Mouse (Mus musculus): ENCODE results near the gene Mfap3. TPM values are rescaled to one million over a fixed set of nuclear protein-coding genes. Genes with fewer than 3 reads are reported as not detected.
"Not testable (repeated sequence)": the region's sequence is repeated elsewhere in the genome, so short reads cannot be mapped to it uniquely, and the experiment has no call there.

Gene Mfap3
- total RNA-seq, 2 experiments from 2014 or later: 28.7 to 34.8 TPM

DNA sequence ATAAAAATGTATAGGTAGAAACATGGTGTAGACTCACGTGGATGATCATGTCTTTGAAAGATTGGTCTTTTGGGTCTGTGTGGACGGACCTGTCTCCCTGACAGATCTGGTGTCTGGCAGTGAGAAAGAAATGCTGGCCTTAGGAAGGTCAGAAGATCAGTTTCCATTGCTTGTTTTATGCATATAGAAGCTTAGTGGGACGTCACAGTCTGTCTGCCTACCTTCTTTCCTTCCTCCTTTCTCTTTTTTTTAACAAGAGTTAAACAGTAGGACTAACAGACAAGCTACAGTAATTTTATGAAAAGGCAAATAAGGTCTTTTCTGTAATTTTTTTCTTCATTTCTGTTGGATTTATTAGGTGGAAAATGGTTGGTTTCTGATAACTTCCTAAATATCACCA is 10.6 kb downstream of the Mfap3 start:
- no peak for DNase-seq

DNA sequence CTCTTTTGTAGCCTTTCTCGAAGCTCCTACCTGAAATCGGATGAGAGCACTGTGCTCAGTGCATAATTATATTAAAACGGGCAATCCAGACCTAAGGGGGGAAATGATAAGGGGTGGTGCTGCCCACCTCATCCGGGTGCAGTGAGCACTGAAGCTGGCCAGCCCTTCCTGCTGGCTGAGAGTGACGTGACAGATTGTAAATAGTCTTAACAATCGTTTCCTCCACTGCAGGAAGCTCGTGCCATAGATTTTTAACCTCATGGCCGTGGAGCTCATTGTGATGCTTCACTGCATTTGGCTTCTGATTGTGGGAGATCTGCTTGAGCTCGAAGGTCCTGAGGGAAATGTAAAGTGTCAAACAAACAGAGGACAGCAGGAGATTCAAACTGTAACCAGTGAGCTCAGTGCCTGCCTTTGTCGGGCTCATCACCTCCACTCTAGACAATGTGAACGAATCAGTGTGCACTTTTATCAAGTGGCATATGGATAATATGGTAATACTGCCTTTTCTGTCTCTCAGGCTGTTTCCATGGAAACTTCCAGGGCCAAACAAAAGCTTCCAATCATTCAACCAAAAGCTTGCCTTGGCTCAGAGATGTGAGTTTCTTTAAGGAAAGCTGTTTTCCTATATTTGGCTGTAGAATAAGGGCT is 13.0 kb downstream of the Mfap3 start:
- DNase-seq: no peak

DNA sequence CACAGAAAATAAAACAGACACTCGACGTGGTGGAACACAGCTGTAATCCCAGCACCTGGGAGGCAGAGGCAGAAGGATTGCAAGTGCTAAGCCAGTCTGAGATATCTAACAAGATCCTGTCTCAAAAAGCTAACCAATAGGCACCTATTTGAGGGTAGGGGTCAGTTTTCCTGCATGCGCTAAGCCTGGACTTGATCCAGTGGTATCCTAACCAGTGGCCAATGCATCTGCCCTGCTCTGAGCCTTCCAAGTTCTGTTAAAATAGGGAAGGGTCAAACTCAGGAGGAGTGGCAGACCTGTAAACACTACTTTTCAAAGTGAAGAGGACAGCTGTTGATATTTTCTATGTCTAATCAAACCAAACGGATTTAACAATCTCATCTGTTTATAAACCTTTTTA is 13.8 kb downstream of the Mfap3 start:
- no peak for DNase-seq

DNA sequence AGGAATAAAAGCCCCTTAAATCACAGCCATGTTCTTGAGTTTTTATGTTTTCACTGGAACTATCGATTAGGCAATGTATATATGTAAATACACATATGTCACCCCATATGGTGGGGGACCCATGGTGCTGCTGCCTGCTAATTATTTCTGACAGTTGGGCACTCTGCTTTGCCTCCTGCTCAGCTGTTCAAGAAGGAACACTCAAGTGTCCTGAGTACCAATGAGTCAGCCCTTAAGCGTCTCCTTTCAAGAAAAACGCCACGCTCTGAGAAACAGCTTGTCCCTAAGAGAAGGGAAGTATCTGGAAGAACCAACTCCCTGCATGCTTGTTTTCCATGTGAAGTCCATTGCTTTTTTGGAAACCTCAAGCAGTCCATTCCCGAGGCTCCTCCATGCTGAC is 17.4 kb downstream of the Mfap3 start:
- DNase-seq: no peak

DNA sequence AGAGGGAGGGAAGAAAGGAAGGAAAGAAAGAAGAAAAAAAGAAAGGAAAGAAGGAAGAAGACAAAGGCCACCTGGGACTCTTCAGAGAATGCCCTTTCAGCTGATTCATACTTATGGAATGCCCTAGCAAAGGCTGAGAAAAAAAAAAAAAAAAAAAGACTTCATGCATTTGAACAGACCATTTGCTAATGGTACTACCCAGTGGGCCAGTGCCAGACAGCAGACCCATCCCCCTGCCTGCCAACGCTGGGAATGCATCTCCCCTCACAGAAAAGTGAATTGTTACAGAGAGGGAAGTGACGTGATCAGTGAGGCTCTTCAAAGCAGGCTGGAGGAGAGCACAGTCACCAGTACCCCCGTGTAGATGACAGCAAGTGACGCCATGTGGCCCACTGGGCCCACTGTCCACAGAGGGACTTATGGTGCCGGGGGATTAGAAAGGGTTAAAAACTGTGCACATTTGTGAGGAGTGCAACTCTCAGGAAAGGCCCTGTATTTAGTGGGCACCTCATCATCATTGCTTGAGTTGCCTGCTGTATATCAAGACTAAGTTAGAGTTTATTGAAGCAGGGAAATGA is 21.5 kb downstream of the Mfap3 start:
- DNase-seq: no peak

DNA sequence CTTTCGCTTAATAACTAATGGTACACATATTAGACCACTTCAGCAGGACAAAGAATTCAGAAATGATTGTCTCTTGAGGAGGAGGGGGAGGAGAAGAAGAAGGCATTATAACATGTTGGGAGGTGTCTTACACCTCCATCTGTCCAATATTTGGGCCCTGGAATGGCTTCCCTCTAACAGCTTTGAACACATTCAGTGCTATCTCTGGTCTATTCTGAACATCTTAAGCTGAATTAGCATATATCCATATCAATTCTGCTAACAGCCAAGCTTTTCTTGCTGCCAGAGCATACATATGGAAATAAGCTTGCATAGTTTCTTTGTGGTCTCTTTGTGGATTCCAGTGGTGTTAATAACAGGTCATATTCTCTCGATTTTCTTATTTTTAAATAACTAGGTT is 22.2 kb downstream of the Mfap3 start:
- no peak for DNase-seq

DNA sequence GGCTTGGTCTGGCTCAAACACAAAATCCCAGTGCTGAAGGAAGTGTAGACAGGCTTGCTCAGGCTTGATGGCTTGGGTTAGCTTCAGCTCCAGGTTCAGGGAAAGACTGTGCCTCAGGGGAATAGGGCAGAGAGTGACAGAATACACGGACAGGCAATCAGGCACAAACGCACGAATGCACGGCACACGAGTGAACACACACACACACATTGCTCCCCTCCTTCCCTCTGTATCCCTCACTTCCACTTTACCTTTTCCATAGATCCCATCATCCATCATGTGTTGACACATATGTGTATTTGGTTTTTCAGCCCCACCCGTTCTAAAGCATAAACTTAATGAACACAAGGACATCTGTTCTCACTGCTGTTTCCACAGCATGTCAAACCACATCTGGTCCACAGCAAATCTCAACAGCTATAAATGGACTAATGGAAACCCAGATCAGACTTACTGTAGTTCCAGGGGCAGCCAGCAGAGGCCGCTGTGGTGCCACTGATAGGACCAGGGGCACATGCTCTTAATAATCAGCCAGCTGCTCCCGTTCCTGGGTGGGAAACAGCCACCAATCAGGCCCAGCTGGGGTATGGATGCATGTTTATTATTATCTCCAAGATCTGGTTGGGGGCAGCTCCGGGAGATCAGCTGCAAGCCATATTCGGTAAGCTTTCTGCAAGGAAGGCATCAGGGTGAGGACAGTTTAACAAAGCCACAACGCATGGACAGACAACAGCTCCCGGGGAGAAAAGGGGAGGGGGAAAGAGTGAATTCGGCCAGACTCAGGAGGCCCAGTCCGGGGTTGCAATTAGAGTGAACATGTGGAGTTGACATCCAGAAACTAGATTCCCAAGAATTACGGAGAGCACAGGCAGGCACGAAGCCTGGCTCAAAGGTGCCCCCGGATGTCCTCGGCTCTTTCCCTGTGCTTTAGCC is 30.4 kb downstream of the Mfap3 start:
- peak; percentile 77 to 80 for DNase-seq

DNA sequence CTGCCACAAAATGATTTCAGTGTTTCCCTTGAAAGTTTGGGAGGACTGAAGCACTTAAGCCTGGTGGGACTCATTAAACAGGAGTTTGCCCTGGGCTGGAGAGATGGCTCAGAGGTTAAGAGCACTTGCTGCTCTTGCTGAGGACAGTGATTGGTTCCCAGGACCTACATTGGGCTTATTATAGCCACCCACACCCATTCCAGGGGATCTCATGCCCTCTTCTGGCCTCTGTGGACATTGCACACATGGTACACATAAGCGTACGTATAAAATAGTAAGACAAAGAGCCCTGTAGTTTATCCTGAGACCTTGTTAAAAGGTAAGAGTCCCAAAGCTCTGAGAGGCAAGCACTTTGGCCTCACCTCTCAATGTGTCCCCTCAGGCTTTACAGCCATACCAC is 31.8 kb downstream of the Mfap3 start:
- no peak for DNase-seq

DNA sequence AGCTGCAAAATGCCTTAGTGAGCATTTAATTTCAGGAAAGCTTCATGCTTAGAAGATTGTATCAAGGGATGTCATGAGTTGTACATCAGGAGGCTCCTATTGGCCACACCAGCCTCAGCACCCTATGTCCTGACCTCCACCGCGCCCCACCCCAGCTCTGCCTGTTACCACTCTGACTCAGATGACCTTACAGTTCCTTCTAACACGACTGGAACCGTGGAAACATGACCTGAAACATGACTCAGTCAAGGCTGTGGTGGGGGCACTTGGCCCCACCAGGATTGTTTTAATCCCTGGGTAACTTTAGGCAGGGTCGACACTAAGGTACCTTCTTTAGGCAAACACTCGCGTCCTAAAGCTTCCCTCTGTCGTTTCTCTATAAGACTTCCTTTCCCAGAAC is 32.6 kb downstream of the Mfap3 start:
- DNase-seq: no peak

DNA sequence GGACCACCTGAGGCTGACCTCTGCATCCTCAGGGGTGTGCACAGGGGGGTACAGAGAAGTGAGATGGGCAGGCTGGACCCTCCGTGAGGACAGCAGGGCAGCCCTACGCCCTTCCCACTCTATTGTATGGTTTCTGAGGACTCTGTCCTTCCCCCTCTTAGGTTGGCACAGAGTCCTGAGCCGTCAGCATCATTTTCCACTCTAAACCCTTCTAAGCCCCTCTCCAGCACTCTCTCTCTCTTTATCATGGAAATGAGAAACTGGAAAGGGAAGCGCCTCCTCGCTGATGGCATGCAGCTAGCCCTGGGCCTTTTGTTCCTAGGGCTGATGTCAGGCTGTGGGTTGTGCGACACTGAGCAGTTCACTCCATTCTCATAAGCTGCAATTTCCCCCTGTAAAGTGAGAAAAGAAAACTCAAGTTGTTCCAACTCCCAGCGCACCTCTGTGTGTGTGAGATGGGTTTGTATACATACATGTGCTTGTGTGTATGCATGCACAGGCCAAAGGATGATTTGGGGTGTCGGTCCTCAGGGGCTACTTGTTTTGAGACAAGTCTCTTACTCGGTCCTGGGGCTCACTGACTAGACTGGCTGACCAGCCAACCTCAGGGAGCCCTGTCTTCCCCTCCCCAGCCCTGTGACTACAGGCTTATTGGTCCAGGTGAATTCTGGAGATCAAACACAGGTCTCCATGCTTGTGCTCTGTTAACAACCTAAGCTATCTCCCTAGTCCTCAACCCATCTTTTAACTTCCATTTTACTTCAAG is 34.7 kb downstream of the Mfap3 start:
- DNase-seq: no peak

DNA sequence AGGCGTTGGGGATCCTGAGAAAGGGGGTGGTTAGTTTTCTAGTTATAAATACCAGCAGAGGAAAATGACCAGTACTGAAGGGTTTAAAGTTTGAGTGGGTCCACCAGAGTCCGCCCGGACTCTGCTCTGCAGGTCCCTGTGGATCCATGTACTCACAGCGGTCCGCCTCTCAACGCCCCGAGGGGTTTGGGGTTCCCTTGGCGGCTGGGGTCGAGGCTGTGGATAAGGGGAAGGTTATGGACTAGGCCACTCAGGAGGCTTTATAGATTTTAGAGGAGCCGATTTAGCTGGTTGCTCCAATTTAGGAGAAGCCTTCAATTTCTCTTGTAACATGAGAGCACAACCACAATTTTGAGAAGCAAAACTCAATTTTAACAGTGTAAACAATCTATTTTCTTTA is 39.5 kb downstream of the Mfap3 start:
- DNase-seq: not testable (repeated sequence)

DNA sequence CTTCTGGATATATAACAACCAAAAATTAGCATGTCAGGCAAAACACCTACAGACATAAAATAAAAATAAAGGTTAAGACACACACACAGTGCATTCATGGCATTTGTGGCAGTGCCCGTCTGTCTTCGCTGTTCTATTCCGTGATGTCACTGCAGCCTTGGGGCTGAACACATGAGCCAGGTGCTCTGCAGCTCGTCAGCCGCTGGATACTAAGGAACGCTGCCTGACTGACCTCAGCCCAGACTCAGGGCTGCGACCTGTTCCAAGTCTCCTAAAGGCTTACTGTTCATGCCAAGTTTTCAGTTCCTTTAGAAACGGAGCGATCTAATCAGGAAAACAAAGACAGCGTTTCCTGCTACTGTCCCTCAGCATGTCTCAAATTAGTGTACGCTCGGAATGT is 46.1 kb downstream of the Mfap3 start:
- DNase-seq: no peak

DNA sequence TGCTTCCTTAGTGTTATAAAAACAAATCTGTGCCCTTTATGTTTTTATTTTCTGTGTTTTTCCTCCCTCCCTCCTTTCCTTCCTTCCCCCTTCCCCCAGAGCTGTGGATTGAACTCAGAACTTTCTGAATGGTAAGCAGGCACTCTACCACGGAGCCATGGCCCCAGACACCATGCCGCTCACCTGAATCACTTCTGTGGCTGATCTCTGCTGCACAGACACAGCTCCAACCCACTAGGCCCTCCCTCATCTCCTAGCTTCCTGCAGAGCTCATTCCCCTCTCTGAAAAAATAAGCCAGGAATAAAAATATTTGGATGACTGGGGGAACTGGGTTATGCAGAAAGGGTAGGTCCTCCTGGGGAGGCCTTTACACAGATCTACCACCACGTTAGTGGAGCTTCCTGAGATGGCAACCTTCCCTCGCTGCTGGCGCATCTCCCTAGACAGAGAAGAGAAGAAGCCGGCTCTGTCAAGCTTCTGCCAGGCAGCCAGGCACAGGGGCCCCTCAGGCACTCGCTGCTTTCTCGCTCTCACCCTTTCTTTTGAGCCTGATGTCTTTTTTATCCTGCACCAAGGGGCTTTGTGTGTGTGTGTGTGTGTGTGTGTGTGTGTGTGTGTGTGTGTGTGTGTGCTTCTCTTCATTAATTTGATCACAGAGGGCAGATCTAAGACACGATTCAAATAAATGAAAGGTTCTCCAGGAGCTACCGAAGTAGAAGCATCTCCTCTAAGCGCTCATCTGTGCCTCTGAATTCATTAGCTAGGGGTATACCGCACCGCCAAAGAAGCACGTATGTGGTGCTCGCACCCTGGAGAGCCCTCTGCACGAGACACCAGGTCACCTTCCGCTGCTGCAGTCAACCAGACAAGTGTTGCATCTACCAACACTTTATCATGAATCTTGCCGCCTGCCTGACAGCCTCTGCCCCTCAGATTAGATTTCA is 47.9 kb downstream of the Mfap3 start:
- no peak for DNase-seq

DNA sequence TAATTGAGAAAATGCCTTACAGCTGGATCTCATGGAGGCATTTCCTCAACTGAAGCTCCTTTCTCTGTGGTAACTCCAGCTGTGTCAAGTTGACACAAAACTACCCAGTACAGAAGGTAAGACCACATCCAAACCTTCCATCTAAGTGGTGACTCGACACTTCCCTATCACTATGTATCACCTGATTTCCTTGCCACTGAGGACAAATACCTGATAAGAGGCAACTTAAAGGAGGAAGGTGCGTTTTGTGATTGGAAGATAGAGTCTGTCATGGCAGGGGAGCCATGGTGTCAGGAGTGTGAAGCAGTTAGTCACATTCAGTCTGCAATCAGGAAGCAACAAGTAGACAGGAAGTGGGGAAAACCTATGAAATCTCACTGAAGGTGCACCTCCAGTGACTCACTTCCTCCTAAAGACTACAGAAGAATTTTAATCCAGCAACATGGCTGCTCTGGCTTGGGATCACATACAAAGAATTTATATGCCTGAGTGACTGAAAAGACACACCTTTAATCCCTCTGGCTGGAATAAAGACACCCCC is 50.6 kb downstream of the Mfap3 start:
- no peak for DNase-seq

DNA sequence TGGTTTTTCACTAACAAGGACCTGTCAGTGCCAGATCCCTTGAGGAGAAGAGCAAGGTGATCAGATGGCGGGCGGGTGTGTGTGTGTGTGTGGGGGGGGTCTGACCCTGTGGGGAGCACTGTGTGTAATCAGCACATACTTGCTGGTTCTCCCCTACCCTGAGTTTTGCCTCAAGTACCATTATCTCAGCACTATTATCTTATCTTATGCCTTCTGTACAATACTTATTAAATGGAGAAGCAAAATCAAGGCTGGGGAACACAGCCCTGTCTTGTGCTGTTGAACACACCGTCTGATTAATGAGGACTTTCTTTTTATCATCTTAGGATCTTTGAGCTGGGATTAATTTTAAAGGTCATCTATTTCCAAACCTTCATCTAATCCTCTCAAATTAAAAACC is 52.6 kb downstream of the Mfap3 start:
- no peak for DNase-seq

DNA sequence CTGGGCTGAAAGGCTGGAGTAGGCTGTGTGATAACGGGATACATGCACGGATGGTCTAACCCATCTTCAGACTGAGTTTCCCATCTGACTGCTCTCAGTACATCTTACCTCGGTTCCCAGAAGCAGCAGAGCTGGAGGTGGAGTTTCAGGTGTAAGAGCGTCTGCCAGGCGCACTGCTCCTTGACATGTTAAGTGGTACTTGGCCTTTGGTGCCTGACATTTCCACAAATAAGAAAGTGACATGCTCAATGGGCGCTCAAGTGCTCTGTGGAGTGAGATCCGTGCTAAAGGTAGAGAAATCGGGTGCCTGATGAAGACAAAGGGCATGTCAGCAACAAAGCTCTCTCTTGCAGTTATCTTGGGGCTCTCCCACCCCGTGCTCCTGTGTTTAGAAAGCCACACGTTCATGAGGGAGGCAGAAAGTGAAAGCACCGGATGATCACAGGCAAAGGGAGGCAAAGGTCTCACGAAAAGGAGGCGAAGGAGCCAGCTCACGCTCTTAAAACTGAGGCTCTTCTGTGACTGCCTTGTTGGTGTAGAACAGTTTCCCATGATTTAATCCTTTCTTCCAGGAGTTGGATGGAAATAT is 55.3 kb downstream of the Mfap3 start:
- DNase-seq: no peak

DNA sequence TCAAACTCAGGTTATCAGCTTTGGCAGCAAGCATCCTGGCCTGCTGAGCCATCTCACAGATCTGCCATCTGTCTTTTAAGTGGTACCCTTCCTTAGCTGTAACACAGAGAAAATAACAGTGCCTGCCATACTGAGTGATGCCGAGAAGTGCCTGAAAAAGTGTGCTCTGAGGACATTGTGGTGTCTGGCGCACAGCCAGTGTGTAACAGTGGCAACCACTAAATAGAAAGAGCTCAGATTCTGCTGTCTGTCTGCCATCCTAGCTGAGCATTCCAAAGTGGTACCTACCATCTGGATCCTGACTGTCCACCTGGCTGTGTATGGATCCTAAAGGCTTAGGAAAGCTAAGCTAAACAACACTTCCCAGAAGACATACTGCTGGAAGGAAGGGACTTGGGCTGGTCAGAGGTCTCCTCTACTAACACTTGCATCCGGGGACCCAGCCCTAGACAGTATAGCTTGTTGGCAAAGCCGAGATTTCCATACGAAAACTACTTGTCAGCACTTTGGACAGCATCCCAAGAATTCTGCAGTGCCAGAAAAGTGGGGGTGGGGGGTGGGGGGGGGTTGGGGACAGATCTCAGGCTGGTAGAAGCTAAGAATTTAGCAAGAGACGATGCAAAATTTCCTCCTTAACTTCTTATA is 58.5 kb downstream of the Mfap3 start:
- peak; percentile 4 to 33 for DNase-seq

DNA sequence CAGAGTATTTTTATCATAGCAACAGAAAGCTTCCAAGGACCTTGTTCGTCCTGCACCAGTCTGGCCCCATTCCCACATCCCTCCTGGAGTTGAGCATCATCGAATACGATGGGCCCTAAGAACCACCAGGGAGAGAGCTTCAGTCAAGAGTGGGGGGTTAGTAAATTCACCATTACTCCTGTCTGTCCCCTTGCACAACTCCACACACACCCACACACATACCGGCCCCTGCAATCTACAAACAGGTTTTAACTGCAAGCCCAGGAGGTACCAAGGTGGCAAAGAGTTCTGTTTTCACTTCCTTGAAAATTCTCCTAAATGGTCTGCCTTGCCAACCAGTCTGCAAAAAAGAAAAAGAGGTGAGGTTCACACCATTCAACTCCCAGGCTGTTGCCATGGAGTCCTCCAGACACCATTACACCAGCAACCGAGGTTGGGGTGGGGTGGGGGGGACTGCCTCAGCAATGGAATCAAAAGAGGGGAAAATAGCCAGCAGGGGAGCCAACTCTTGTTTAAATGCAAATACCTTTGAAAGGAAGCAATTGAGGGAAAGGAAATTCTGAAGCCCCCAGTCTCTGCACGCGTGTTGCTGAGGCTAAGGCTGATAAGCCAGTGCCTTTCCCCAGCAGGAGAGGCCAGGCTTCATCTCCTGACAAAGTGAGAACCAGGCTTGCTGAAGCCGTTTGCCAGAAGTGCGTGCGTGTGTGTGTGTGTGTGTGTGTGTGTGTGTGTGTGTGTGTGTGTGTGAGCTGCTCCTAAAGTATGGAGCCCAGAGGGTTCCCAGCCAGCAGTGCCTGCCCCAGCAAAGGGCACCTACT is 64.6 kb downstream of the Mfap3 start:
- no peak for DNase-seq
